Mouse (Mus musculus) layer of hippocampus, postnatal 10 days (tissue): ENCODE measurements around the gene Gfod2. TPM values are rescaled to one million over a fixed set of nuclear protein-coding genes. Genes with fewer than 3 reads are reported as not detected.

ENCODE experiments used
- DNase-seq, 2 experiments: peaks; one replicate each; pipeline ENCODE4 v3.0.0; 2021; ENCODE audit warnings: low spot score in 2 of 2
- total RNA-seq, 2 experiments: library from RNA; stranded (reverse); gene quantifications; 2 replicates each; pipeline ENCODE4 v1.2.3; 2021

Gene Gfod2
- total RNA-seq, 2 experiments from 2014 or later: 25.2 to 30.7 TPM

DNA sequence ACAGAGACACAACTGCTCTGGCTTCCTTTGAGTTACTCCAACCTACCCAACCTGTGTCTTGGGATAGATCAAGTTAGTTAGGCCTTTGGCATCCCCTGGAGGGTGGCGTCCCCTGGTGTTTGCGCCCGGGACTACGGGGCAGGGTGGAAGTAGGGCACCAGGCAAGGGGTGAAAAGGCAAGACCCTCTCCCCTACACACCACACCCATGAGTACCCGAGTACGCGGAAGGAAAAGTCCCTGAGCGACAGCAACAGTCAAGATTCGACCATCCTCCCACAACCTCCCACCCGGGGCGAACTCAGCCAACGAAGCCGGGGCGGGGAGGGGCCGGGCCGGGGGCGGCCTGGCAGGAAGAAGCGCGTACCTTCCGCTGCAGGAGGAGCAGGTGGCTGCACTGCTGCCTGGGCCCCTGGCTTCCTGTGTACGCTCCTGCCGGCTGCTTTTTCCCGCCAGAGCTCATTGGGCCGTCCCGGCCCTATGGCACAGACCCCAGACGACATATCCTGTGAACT, 72.6 kb downstream of the Gfod2 start, which contains the start of gene Carmil2:
Gene Carmil2, plus strand, starts transcription at position 479 of the 513 bp plus-strand sequence.
- no peak for DNase-seq

DNA sequence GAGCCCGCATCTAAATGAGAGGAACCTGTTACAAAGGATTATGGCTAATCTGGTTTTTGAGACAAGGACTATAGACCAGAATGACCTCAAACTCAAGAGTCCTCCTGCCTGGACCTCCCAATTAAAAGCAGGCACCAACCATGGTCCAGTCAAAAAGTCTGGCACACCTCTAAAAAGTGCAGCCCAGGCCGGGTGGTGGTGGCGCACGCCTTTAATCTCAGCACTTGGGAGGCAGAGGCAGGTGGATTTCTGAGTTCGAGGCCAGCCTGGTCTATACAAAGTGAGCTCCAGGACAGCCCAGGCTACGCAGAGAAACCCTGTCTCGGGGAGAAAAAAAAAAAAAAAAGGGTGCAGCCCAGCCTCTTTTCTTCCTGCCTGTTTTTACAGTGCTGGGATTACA, 73.1 kb downstream of the Gfod2 start:
- DNase-seq: no peak

DNA sequence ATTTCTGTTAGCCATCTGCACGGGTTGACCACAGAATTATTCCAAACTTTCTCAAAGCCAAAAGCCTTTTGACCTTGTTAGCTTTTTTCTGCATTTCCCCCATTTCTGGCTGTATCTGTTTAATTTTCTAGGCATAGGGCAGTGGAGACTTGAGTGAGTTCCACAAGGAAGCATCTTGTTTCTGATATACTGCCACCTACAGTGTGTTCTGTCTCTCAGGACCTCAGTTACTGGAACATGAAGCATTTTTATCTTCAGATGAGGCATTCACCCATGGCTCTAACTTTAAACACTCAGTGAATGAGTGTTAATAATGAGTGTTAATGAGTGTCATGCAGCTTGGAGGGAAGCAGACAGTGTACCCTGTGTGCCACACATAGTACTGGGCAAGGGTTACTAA, 80.6 kb downstream of the Gfod2 start:
- no peak for DNase-seq

Other genes starting within 250 kb of the Gfod2 start
- under 1 TPM in 1 of 2 experiments, not detected in 1; 0.18 TPM for gene Hsd11b2, start 239.9 kb downstream of the Gfod2 start, total RNA-seq
- 100 to 1,000 TPM; 298 to 305 TPM for gene Atp6v0d1, start 192.6 kb downstream of the Gfod2 start, total RNA-seq
- 10 to 100 TPM; 73.6 to 81.2 TPM for gene Ripor1, start 153.4 kb downstream of the Gfod2 start, total RNA-seq
- gene Ctcf, start 122.1 kb downstream of the Gfod2 start, total RNA-seq: 10 to 100 TPM; 63.6 to 67.7 TPM
- not detected for gene Agrp, start 121.3 kb downstream of the Gfod2 start, total RNA-seq
- 10 to 100 TPM; 48.6 to 52.4 TPM for gene Carmil2, start 72.4 kb downstream of the Gfod2 start, total RNA-seq
- gene Acd, start 57.6 kb downstream of the Gfod2 start, total RNA-seq: 10 to 100 TPM; 45.4 to 49.4 TPM
- gene Pard6a, start 57.5 kb downstream of the Gfod2 start, total RNA-seq: 10 to 100 TPM; 38.6 to 39.7 TPM
- not detected for gene 4933405L10Rik, start 51.0 kb downstream of the Gfod2 start, total RNA-seq
- 10 to 100 TPM; 11.3 to 13.2 TPM for gene Enkd1, start 50.5 kb downstream of the Gfod2 start, total RNA-seq
- gene Ranbp10, start 68.7 kb upstream of the Gfod2 start, total RNA-seq: 10 to 100 TPM; 23.6 to 25.0 TPM
- under 1 TPM; 0.33 to 0.53 TPM for gene Tsnaxip1, start 69.1 kb upstream of the Gfod2 start, total RNA-seq
- gene Cenpt, start 94.6 kb upstream of the Gfod2 start, total RNA-seq: 10 to 100 TPM; 23.9 to 25.4 TPM
- gene Thap11, start 96.5 kb upstream of the Gfod2 start, total RNA-seq: 10 to 100 TPM; 32.1 to 34.2 TPM
- gene Nutf2, start 101.9 kb upstream of the Gfod2 start, total RNA-seq: 10 to 100 TPM; 23.3 to 42.6 TPM
- 10 to 100 TPM; 59.5 to 63.9 TPM for gene Edc4, start 122.2 kb upstream of the Gfod2 start, total RNA-seq
- 1 to 10 TPM in 1 of 2 experiments, under 1 TPM in 1; 0.66 to 1.5 TPM for gene Nrn1l, start 134.9 kb upstream of the Gfod2 start, total RNA-seq
- gene Pskh1, start 141.8 kb upstream of the Gfod2 start, total RNA-seq: 1 to 10 TPM; 8.1 to 8.3 TPM
- under 1 TPM; 0.85 to 0.91 TPM for gene Ctrl, start 175.2 kb upstream of the Gfod2 start, total RNA-seq
- gene Psmb10, start 179.8 kb upstream of the Gfod2 start, total RNA-seq: 10 to 100 TPM; 70.2 to 82.5 TPM
- 10 to 100 TPM; 30.1 to 30.7 TPM for gene Lcat, start 184.7 kb upstream of the Gfod2 start, total RNA-seq
- 10 to 100 TPM; 28.3 to 32.2 TPM for gene Slc12a4, start 207.4 kb upstream of the Gfod2 start, total RNA-seq
- gene Dpep3, start 220.8 kb upstream of the Gfod2 start, total RNA-seq: not detected
- 10 to 100 TPM; 20.9 to 21.5 TPM for gene Dus2, start 232.7 kb upstream of the Gfod2 start, total RNA-seq
- not detected for gene Dpep2nb, start 247.3 kb upstream of the Gfod2 start, total RNA-seq